Mouse (Mus musculus) neutrophil, adult 83 days (primary cell): ENCODE data around the gene Masp1. TPM values are rescaled to one million over a fixed set of nuclear protein-coding genes. Genes with fewer than 3 reads are reported as not detected.

Experiments used
- total RNA-seq, 2 experiments: library from RNA; stranded (reverse); gene quantifications; one replicate each; pipeline ENCODE4 v1.2.4; 2023

Gene Masp1
- not detected for total RNA-seq

GRCm38 (mm10) chr16:23520235-23520871, at the start of gene Masp1, which contains the start of gene Rtp4:
TSS of gene Masp1 (minus strand) at chr16:23520815.
TSS of gene Rtp4 (plus strand) at chr16:23520291.

GRCm38 (mm10) chr16:23428647-23429319, 91.8 kb downstream of the Masp1 start, which contains the start of gene Rtp1:
TSS of gene Rtp1 (plus strand) at chr16:23429133.

Other genes starting within 250 kb of the Masp1 start
- gene Rtp1, start 91.7 kb downstream of the Masp1 start, total RNA-seq = not detected
- 10 to 100 TPM; 17.9 to 20.7 TPM for gene Rtp4, start 524 bp downstream of the Masp1 start, total RNA-seq